Mouse (Mus musculus): ENCODE results near the gene Ntsr2.

- TF ChIP-seq POLR2A (IDR thresholded peaks at IDR 0.05; ENCODE audit: borderline replicate concordance, control insufficient read depth, low read depth, low read length): no peak
- no peak for TF ChIP-seq CTCF (IDR thresholded peaks at IDR 0.05; ENCODE audit: control insufficient read depth, insufficient read depth, low read length)
Measured at GRCm38 (mm10) chr12:16665022-16665421, 11.8 kb downstream of the Ntsr2 start.
